Mouse (Mus musculus) thymus, adult 2 months (tissue): Measurements from ENCODE around the gene Ascl5.

ENCODE experiments used
- CTCF ChIP-seq: fragments of 200-500 bp; IDR thresholded peaks from 2 replicates; pipeline ENCODE4 v1.5.1; 2012; ENCODE audit warnings: mild to moderate bottlenecking, control low read depth, low read length, moderate library complexity, borderline replicate concordance; ENCODE audit not compliant: control insufficient read depth, poor library complexity, insufficient read depth; ENCODE audit errors: extremely low read depth
- POLR2A ChIP-seq: fragments of 200-500 bp; IDR thresholded peaks from 2 replicates; pipeline ENCODE4 v1.6.1; 2012; ENCODE audit warnings: mild to moderate bottlenecking, low read length, control low read depth, moderate library complexity; ENCODE audit not compliant: control insufficient read depth, poor library complexity, insufficient read depth; ENCODE audit errors: extremely low read depth

DNA sequence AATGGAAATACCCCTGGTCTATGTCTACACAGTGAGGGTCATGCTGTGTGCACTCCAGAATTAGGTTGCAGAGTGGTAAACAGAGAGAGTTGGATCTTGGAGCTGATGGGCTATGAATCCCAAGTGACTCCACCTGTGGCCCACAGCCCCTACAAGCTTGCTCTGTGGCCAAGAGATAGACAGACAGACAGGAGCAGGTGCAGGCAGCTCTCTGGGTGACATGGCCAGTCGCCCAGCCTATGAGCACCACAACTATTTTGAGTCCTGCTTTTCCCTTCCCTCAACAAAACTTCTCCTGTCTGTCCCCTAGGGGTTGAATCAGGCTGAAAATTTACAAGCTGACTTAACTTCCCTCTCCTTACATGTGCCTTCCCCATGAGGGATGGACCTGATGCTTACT lies 16.0 kb downstream of the Ascl5 start:
- TF ChIP-seq CTCF = no peak
- TF ChIP-seq POLR2A = no peak
